Mouse (Mus musculus) myocyte (in vitro differentiated cells): ENCODE results near the gene Fam198a. TPM values are rescaled to one million over a fixed set of nuclear protein-coding genes. Genes with fewer than 3 reads are reported as not detected.

Source experiments
- H3K27me3 ChIP-seq: one replicate; pipeline ENCODE4 v1.6.1; 2011; ENCODE audit not compliant: control insufficient read depth, insufficient read depth, insufficient read length
- H3K36me3 ChIP-seq: one replicate; pipeline ENCODE4 v1.6.1; 2011; ENCODE audit not compliant: control insufficient read depth, insufficient read depth
- H3K4me2 ChIP-seq: one replicate; pipeline ENCODE4 v1.6.1; 2011; ENCODE audit warnings: low read depth, control low read depth
- H3K4me3 ChIP-seq: one replicate; pipeline ENCODE4 v1.5.1; 2011; ENCODE audit warnings: mild to moderate bottlenecking, control low read depth, moderate library complexity
- H3K79me2 ChIP-seq: one replicate; pipeline ENCODE4 v1.6.1; 2011; ENCODE audit not compliant: control insufficient read depth, insufficient read depth
- H3ac ChIP-seq: one replicate; pipeline ENCODE4 v1.6.1; 2011; ENCODE audit not compliant: control insufficient read depth, insufficient read length
- CEBPB ChIP-seq: IDR thresholded peaks from 2 replicates; pipeline ENCODE4 v1.6.1; 2011; ENCODE audit warnings: mild to moderate bottlenecking, moderate library complexity; ENCODE audit not compliant: poor library complexity, insufficient read depth, severe bottlenecking
- E2F4 ChIP-seq: IDR thresholded peaks from one replicate; pipeline ENCODE4 v1.6.1; 2011; ENCODE audit warnings: mild to moderate bottlenecking, control low read depth, moderate library complexity; ENCODE audit not compliant: insufficient read depth
- MAX ChIP-seq: IDR thresholded peaks from one replicate; pipeline ENCODE4 v1.6.1; 2011; ENCODE audit warnings: low read depth, mild to moderate bottlenecking, control low read depth
- MYOD1 ChIP-seq, 3 experiments: IDR thresholded peaks; one replicate each; pipeline ENCODE4 v1.6.1; 2011; ENCODE audit warnings: control low read depth in 2 of 3, low read depth in 2 of 3, mild to moderate bottlenecking in 2 of 3, moderate library complexity in 1 of 3; ENCODE audit not compliant: insufficient read length in 2 of 3, control insufficient read depth in 1 of 3
- MYOG ChIP-seq, 3 experiments: IDR thresholded peaks; one replicate each; pipeline ENCODE4 v1.6.1; 2011; ENCODE audit warnings: control low read depth in 2 of 3, low read depth in 2 of 3, mild to moderate bottlenecking in 2 of 3; ENCODE audit not compliant: insufficient read length in 2 of 3, control insufficient read depth in 1 of 3, insufficient read depth in 1 of 3
- POLR2A ChIP-seq: IDR thresholded peaks from one replicate; pipeline ENCODE4 v1.6.1; 2011; ENCODE audit warnings: low read depth, mild to moderate bottlenecking, control low read depth, moderate library complexity; ENCODE audit not compliant: insufficient read length
- POLR2AphosphoS2 ChIP-seq: IDR thresholded peaks from one replicate; pipeline ENCODE4 v1.6.1; 2011; ENCODE audit warnings: low read depth, control low read depth; ENCODE audit not compliant: insufficient read length
- REST ChIP-seq: IDR thresholded peaks from one replicate; pipeline ENCODE4 v1.6.1; 2011; ENCODE audit warnings: mild to moderate bottlenecking, control low read depth, moderate library complexity; ENCODE audit not compliant: insufficient read depth, insufficient read length
- SRF ChIP-seq: IDR thresholded peaks from one replicate; pipeline ENCODE4 v1.6.1; 2011; ENCODE audit warnings: low read depth; ENCODE audit not compliant: control insufficient read depth, insufficient read length
- TCF12 ChIP-seq: IDR thresholded peaks from one replicate; pipeline ENCODE4 v1.6.1; 2011; ENCODE audit warnings: mild to moderate bottlenecking, control low read depth; ENCODE audit not compliant: poor library complexity, insufficient read depth, severe bottlenecking
- TCF3 ChIP-seq: IDR thresholded peaks from one replicate; pipeline ENCODE4 v1.6.1; 2011; ENCODE audit warnings: low read depth, control low read depth; ENCODE audit not compliant: insufficient read length
- USF1 ChIP-seq: IDR thresholded peaks from one replicate; pipeline ENCODE4 v1.6.1; 2011; ENCODE audit warnings: low read depth, mild to moderate bottlenecking, control low read depth, moderate library complexity
- polyA plus RNA-seq: library from polyadenylated mRNA; unstranded; fragments of >200 nt; fragmentation: generic; extraction: Trizol; gene quantifications from one replicate; pipeline ENCODE4 v1.2.1, GENCODE M21; 2012; ENCODE audit warnings: missing spikeins

The Fam198a gene
- polyA plus RNA-seq, 1 experiment = 0.02 TPM

GRCm38 (mm10) chr9:121916102-121916501, 34.7 kb upstream of the Fam198a start, which contains the start of gene Cyp8b1:
Cyp8b1 (minus strand) TSS chr9:121916305.
- TF ChIP-seq TCF3 (no peak), E2F4 (no peak), TCF12 (no peak), MYOD1 (IDR thresholded peaks at IDR 0.05; ENCODE audit: control insufficient read depth in 1 of 3, insufficient read length in 2 of 3, low read depth in 2 of 3) (no peak), POLR2A (no peak), USF1 (no peak), MYOG (IDR thresholded peaks at IDR 0.05; ENCODE audit: control insufficient read depth in 1 of 3, insufficient read depth in 1 of 3, insufficient read length in 2 of 3, low read depth in 2 of 3) (no peak), POLR2AphosphoS2 (no peak)
- Histone ChIP-seq H3K27me3 (peaks cover 10% of the 10 kb centered on the region), H3K79me2 (no peaks in the 10 kb centered on the region), H3ac (no peak within 1 kb of the TSS), H3K4me3 (no peak within 1 kb of the TSS), H3K4me2 (no peak within 1 kb of the TSS), H3K36me3 (no peaks in the 10 kb centered on the region)

- TF ChIP-seq USF1 (no peak), TCF12 (no peak), E2F4 (no peak), CEBPB (no peak), SRF (no peak), POLR2AphosphoS2 (no peak), REST (no peak)
- no peak overlapping the region for H3ac ChIP-seq
- H3K79me2 ChIP-seq = no peaks in the 10 kb centered on the region
- no peak overlapping the region for H3K4me2 ChIP-seq
- peaks cover 2% of the 10 kb centered on the region for H3K27me3 ChIP-seq
- H3K36me3 ChIP-seq = no peaks in the 10 kb centered on the region
- H3K4me3 ChIP-seq = no peak overlapping the region
Measured at GRCm38 (mm10) chr9:121919027-121919501, 31.7 kb upstream of the Fam198a start.

- no peaks in the 10 kb centered on the region for H3K79me2 ChIP-seq
- no peak overlapping the region for H3K4me2 ChIP-seq
- peaks cover 26% of the 10 kb centered on the region for H3K27me3 ChIP-seq
- no peak overlapping the region for H3ac ChIP-seq
- TF ChIP-seq MYOG (IDR thresholded peaks at IDR 0.05; ENCODE audit: control insufficient read depth in 1 of 3, insufficient read depth in 1 of 3, insufficient read length in 2 of 3, low read depth in 2 of 3) (no peak), MYOD1 (IDR thresholded peaks at IDR 0.05; ENCODE audit: control insufficient read depth in 1 of 3, insufficient read length in 2 of 3, low read depth in 2 of 3) (no peak), MAX (no peak), E2F4 (no peak), REST (no peak), TCF12 (no peak), POLR2AphosphoS2 (no peak), SRF (no peak), CEBPB (no peak), POLR2A (no peak), USF1 (no peak), TCF3 (no peak)
- H3K4me3 ChIP-seq = no peak overlapping the region
- H3K36me3 ChIP-seq = no peaks in the 10 kb centered on the region
Measured at GRCm38 (mm10) chr9:121923443-121923842, 27.3 kb upstream of the Fam198a start.

GRCm38 (mm10) chr9:121923906-121924305, 26.9 kb upstream of the Fam198a start:
- H3K4me2 ChIP-seq = no peak overlapping the region
- no peak overlapping the region for H3K4me3 ChIP-seq
- no peaks in the 10 kb centered on the region for H3K36me3 ChIP-seq
- H3K27me3 ChIP-seq = peaks cover 26% of the 10 kb centered on the region
- no peak overlapping the region for H3ac ChIP-seq
- H3K79me2 ChIP-seq = no peaks in the 10 kb centered on the region
- no peak for TF ChIP-seq POLR2A
- TF ChIP-seq POLR2AphosphoS2 = no peak
- no peak for TF ChIP-seq E2F4

GRCm38 (mm10) chr9:121924901-121925560, 25.8 kb upstream of the Fam198a start:
- TF ChIP-seq MAX (no peak), TCF3 (no peak), REST (no peak), USF1 (no peak), SRF (no peak), MYOD1 (IDR thresholded peaks at IDR 0.05; ENCODE audit: control insufficient read depth in 1 of 3, insufficient read length in 2 of 3, low read depth in 2 of 3) (no peak)
- H3K4me3 ChIP-seq = no peak overlapping the region
- peaks cover 26% of the 10 kb centered on the region for H3K27me3 ChIP-seq
- no peak overlapping the region for H3K4me2 ChIP-seq
- no peaks in the 10 kb centered on the region for H3K79me2 ChIP-seq
- no peaks in the 10 kb centered on the region for H3K36me3 ChIP-seq
- no peak overlapping the region for H3ac ChIP-seq
